Mouse (Mus musculus): ENCODE results near the gene Rsph14. TPM values are rescaled to one million over a fixed set of nuclear protein-coding genes. Genes with fewer than 3 reads are reported as not detected.

Rsph14 gene
- polyA plus RNA-seq, 1 experiment from 2014 or later = not detected

- ATAC-seq (replicated peaks; ENCODE audit: insufficient number of reproducible peaks, low FRiP score, low TSS enrichment, low read depth) (no peak), DNase-seq (ENCODE audit: low spot score) (no peak)
- H3K4me3 ChIP-seq (ENCODE audit: low read depth, low read length) = no peak overlapping the region
- H3K36me3 ChIP-seq (replicated peaks; ENCODE audit: control insufficient read depth, insufficient read depth, low read depth, low read length) = no peaks in the 10 kb centered on the region
- no peaks in the 10 kb centered on the region for H3K9me3 ChIP-seq (replicated peaks; ENCODE audit: control insufficient read depth, low read length)
- no peak overlapping the region for H3K4me2 ChIP-seq (ENCODE audit: low read depth, low read length)
- no peaks in the 10 kb centered on the region for H3K4me1 ChIP-seq (ENCODE audit: control insufficient read depth, insufficient read depth, low read length)
- H3K27me3 ChIP-seq (ENCODE audit: control insufficient read depth, insufficient read depth, low read length) = no peaks in the 10 kb centered on the region
- H3K9ac ChIP-seq (replicated peaks; ENCODE audit: low read length) = no peak overlapping the region
- WGBS = 91% methylated on average over 3 of the region's 3 CpGs
- no peak overlapping the region for H3K27ac ChIP-seq (replicated peaks; ENCODE audit: low read depth, low read length)
These were observed 2.7 kb downstream of the Rsph14 start for GRCm38 (mm10) chr10:75029677-75030076.

- H3K27ac ChIP-seq (replicated peaks; ENCODE audit: low read depth, low read length) = no peak overlapping the region
- no peaks in the 10 kb centered on the region for H3K4me1 ChIP-seq (ENCODE audit: control insufficient read depth, insufficient read depth, low read length)
- H3K4me2 ChIP-seq (ENCODE audit: low read depth, low read length) = no peak overlapping the region
- WGBS = 84% methylated on average over 8 of the region's 8 CpGs
- H3K9me3 ChIP-seq (replicated peaks; ENCODE audit: control insufficient read depth, low read length) = no peaks in the 10 kb centered on the region
- no peaks in the 10 kb centered on the region for H3K36me3 ChIP-seq (replicated peaks; ENCODE audit: control insufficient read depth, insufficient read depth, low read depth, low read length)
- no peak overlapping the region for H3K4me3 ChIP-seq (ENCODE audit: low read depth, low read length)
- ATAC-seq (replicated peaks; ENCODE audit: insufficient number of reproducible peaks, low FRiP score, low TSS enrichment, low read depth) (no peak), DNase-seq (ENCODE audit: low spot score) (no peak)
- no peak overlapping the region for H3K9ac ChIP-seq (replicated peaks; ENCODE audit: low read length)
- no peaks in the 10 kb centered on the region for H3K27me3 ChIP-seq (ENCODE audit: control insufficient read depth, insufficient read depth, low read length)
These were observed 3.6 kb downstream of the Rsph14 start for GRCm38 (mm10) chr10:75028743-75029142.

GRCm38 (mm10) chr10:75026491-75026890 lies 5.9 kb downstream of the Rsph14 start:
- H3K36me3 ChIP-seq (replicated peaks; ENCODE audit: control insufficient read depth, insufficient read depth, low read depth, low read length) = no peaks in the 10 kb centered on the region
- WGBS = 63% methylated on average over 8 of the region's 8 CpGs
- H3K27me3 ChIP-seq (ENCODE audit: control insufficient read depth, insufficient read depth, low read length) = no peaks in the 10 kb centered on the region
- H3K27ac ChIP-seq (replicated peaks; ENCODE audit: low read depth, low read length) = no peak overlapping the region
- H3K4me1 ChIP-seq (ENCODE audit: control insufficient read depth, insufficient read depth, low read length) = no peaks in the 10 kb centered on the region
- H3K4me2 ChIP-seq (ENCODE audit: low read depth, low read length) = no peak overlapping the region
- ATAC-seq (replicated peaks; ENCODE audit: insufficient number of reproducible peaks, low FRiP score, low TSS enrichment, low read depth) (no peak), DNase-seq (ENCODE audit: low spot score) (no peak)
- H3K4me3 ChIP-seq (ENCODE audit: low read depth, low read length) = no peak overlapping the region
- no peak overlapping the region for H3K9ac ChIP-seq (replicated peaks; ENCODE audit: low read length)
- no peaks in the 10 kb centered on the region for H3K9me3 ChIP-seq (replicated peaks; ENCODE audit: control insufficient read depth, low read length)

GRCm38 (mm10) chr10:75021138-75021537 lies 11.2 kb downstream of the Rsph14 start:
- no peak for ATAC-seq (replicated peaks; ENCODE audit: insufficient number of reproducible peaks, low FRiP score, low TSS enrichment, low read depth)

GRCm38 (mm10) chr10:75020271-75020670 lies 12.1 kb downstream of the Rsph14 start:
- DNase-seq (ENCODE audit: low spot score) = no peak
- Histone ChIP-seq H3K9ac (replicated peaks; ENCODE audit: low read length) (no peak overlapping the region), H3K27ac (replicated peaks; ENCODE audit: low read depth, low read length) (no peak overlapping the region), H3K36me3 (replicated peaks; ENCODE audit: control insufficient read depth, insufficient read depth, low read depth, low read length) (no peaks in the 10 kb centered on the region), H3K27me3 (ENCODE audit: control insufficient read depth, insufficient read depth, low read length) (no peaks in the 10 kb centered on the region), H3K4me2 (ENCODE audit: low read depth, low read length) (no peak overlapping the region), H3K9me3 (replicated peaks; ENCODE audit: control insufficient read depth, low read length) (no peaks in the 10 kb centered on the region), H3K4me1 (ENCODE audit: control insufficient read depth, insufficient read depth, low read length) (no peaks in the 10 kb centered on the region), H3K4me3 (ENCODE audit: low read depth, low read length) (no peak overlapping the region)
- ATAC-seq (replicated peaks; ENCODE audit: insufficient number of reproducible peaks, low FRiP score, low TSS enrichment, low read depth) = no peak
- WGBS = 86% methylated on average over 2 of the region's 2 CpGs

More at GRCm38 (mm10) chr10:75021138-75021537, 11.2 kb downstream of the Rsph14 start:
- 9% methylated on average over 6 of the region's 6 CpGs for WGBS
- H3K9ac ChIP-seq (replicated peaks; ENCODE audit: low read length) = no peak overlapping the region
- H3K27me3 ChIP-seq (ENCODE audit: control insufficient read depth, insufficient read depth, low read length) = no peaks in the 10 kb centered on the region
- no peak overlapping the region for H3K4me3 ChIP-seq (ENCODE audit: low read depth, low read length)
- no peak overlapping the region for H3K27ac ChIP-seq (replicated peaks; ENCODE audit: low read depth, low read length)
- DNase-seq (ENCODE audit: low spot score) = peak; percentile 84
- H3K4me2 ChIP-seq (ENCODE audit: low read depth, low read length) = no peak overlapping the region
- H3K4me1 ChIP-seq (ENCODE audit: control insufficient read depth, insufficient read depth, low read length) = no peaks in the 10 kb centered on the region
- no peaks in the 10 kb centered on the region for H3K36me3 ChIP-seq (replicated peaks; ENCODE audit: control insufficient read depth, insufficient read depth, low read depth, low read length)
- no peaks in the 10 kb centered on the region for H3K9me3 ChIP-seq (replicated peaks; ENCODE audit: control insufficient read depth, low read length)

GRCm38 (mm10) chr10:75016481-75016880 lies 15.9 kb downstream of the Rsph14 start:
- Histone ChIP-seq H3K4me1 (ENCODE audit: control insufficient read depth, insufficient read depth, low read length) (no peaks in the 10 kb centered on the region), H3K9ac (replicated peaks; ENCODE audit: low read length) (no peak overlapping the region), H3K36me3 (replicated peaks; ENCODE audit: control insufficient read depth, insufficient read depth, low read depth, low read length) (no peaks in the 10 kb centered on the region), H3K4me3 (ENCODE audit: low read depth, low read length) (no peak overlapping the region), H3K27me3 (ENCODE audit: control insufficient read depth, insufficient read depth, low read length) (no peaks in the 10 kb centered on the region), H3K4me2 (ENCODE audit: low read depth, low read length) (no peak overlapping the region), H3K9me3 (replicated peaks; ENCODE audit: control insufficient read depth, low read length) (no peaks in the 10 kb centered on the region), H3K27ac (replicated peaks; ENCODE audit: low read depth, low read length) (no peak overlapping the region)
- DNase-seq (ENCODE audit: low spot score) (no peak), ATAC-seq (replicated peaks; ENCODE audit: insufficient number of reproducible peaks, low FRiP score, low TSS enrichment, low read depth) (no peak)
- WGBS = 86% methylated on average over 4 of the region's 4 CpGs

- Histone ChIP-seq H3K4me2 (ENCODE audit: low read depth, low read length) (no peak overlapping the region), H3K9ac (replicated peaks; ENCODE audit: low read length) (no peak overlapping the region), H3K4me3 (ENCODE audit: low read depth, low read length) (no peak overlapping the region), H3K4me1 (ENCODE audit: control insufficient read depth, insufficient read depth, low read length) (no peaks in the 10 kb centered on the region), H3K27me3 (ENCODE audit: control insufficient read depth, insufficient read depth, low read length) (no peaks in the 10 kb centered on the region), H3K27ac (replicated peaks; ENCODE audit: low read depth, low read length) (no peak overlapping the region), H3K9me3 (replicated peaks; ENCODE audit: control insufficient read depth, low read length) (no peaks in the 10 kb centered on the region), H3K36me3 (replicated peaks; ENCODE audit: control insufficient read depth, insufficient read depth, low read depth, low read length) (no peaks in the 10 kb centered on the region)
- no peak for ATAC-seq (replicated peaks; ENCODE audit: insufficient number of reproducible peaks, low FRiP score, low TSS enrichment, low read depth)
- 67% methylated on average over 14 of the region's 14 CpGs for WGBS
- DNase-seq (ENCODE audit: low spot score) = no peak
These were observed 16.9 kb downstream of the Rsph14 start for GRCm38 (mm10) chr10:75015465-75015864.

- H3K4me3 ChIP-seq (ENCODE audit: low read depth, low read length) = no peak overlapping the region
- H3K4me1 ChIP-seq (ENCODE audit: control insufficient read depth, insufficient read depth, low read length) = no peaks in the 10 kb centered on the region
- ATAC-seq (replicated peaks; ENCODE audit: insufficient number of reproducible peaks, low FRiP score, low TSS enrichment, low read depth) (no peak), DNase-seq (ENCODE audit: low spot score) (no peak)
- H3K27ac ChIP-seq (replicated peaks; ENCODE audit: low read depth, low read length) = no peak overlapping the region
- H3K9ac ChIP-seq (replicated peaks; ENCODE audit: low read length) = no peak overlapping the region
- 92% methylated on average over 15 of the region's 15 CpGs for WGBS
- no peaks in the 10 kb centered on the region for H3K27me3 ChIP-seq (ENCODE audit: control insufficient read depth, insufficient read depth, low read length)
- H3K9me3 ChIP-seq (replicated peaks; ENCODE audit: control insufficient read depth, low read length) = no peaks in the 10 kb centered on the region
- H3K4me2 ChIP-seq (ENCODE audit: low read depth, low read length) = no peak overlapping the region
- H3K36me3 ChIP-seq (replicated peaks; ENCODE audit: control insufficient read depth, insufficient read depth, low read depth, low read length) = no peaks in the 10 kb centered on the region
These were observed 21.7 kb downstream of the Rsph14 start for GRCm38 (mm10) chr10:75010704-75011103.

Measured in embryonic facial prominence, embryonic 11.5 days (tissue).